Mouse (Mus musculus) left cerebral cortex, adult 9 months (tissue): Measurements from ENCODE around the gene Kdm2b.
"Not testable (repeated sequence)": the region's sequence is repeated elsewhere in the genome, so short reads cannot be mapped to it uniquely, and the experiment has no call there.

Experiments
- DNase-seq, 2 experiments: peaks; one replicate each; pipeline ENCODE4 v3.0.0; 2022; ENCODE audit warnings: low spot score in 2 of 2

Gene Kdm2b

DNA sequence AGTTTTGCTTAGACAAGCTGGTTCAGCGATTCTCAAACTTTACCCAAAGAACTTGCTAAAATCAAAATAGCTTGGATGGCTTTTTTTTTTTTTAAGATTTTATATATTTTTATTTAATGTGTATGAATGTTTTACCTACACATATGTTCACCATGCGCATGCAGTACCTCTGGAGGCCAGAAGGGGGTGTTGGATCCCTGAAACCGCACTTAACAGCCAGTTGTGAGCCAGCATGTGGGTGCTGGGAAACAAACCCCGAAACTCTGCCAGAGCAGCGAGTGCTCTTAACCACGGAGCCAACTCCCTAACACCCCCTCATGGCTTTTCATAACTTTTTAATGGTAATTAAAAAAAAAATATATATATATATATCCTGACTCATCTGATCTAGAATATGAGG lies 21.2 kb upstream of the Kdm2b start:
- no peak for DNase-seq

DNA sequence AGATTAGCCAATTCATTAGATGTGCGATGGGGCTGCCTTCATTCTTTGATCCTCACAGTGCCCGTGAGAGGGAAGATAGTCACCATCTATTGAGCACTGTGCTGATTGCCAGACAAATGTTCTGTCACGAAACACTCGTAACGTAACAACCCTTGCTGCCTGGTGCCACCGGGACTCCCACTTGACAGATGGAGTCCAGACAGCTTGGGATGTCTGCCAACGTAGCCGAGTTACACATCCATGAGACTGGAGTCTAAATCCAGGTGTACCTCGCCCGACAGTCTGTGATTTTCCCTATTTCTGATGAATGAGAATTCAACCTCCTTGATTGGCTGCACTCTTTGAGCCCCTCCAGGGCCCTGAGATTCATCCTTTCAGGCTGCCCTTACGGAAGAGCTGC lies 20.2 kb upstream of the Kdm2b start:
- DNase-seq = no peak

DNA sequence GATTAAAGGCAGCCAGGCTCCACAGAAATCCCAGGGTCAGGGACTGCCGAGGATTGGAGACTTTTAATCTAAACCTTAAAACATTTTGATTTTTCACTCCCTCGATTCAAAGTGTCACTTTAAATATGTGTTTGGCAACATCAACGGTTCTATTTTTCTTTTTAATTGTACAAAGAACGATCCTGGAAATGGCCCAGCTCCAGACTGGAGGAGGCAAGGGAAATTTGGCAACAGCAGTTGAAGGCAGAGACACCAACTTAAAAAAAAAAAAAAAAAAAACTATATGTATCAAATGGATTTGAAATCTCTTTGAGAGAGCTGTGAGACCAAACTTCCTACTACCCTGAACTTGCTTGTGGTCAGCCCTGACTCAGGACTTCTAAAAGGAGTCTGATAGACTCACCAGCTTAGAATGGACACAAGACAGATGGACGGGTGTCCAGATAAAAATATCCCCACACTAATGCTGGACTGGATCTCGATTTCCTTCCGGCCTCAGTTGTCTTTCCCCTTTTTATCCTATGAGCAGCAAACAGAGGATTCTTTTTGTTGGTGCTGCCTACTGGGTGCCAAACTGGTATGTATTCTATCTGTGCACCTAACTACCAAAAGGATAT lies 19.4 kb upstream of the Kdm2b start:
- DNase-seq = no peak

GRCm38 (mm10) chr5:123005716-123006592 lies 16.3 kb upstream of the Kdm2b start:
- no peak for DNase-seq

DNA sequence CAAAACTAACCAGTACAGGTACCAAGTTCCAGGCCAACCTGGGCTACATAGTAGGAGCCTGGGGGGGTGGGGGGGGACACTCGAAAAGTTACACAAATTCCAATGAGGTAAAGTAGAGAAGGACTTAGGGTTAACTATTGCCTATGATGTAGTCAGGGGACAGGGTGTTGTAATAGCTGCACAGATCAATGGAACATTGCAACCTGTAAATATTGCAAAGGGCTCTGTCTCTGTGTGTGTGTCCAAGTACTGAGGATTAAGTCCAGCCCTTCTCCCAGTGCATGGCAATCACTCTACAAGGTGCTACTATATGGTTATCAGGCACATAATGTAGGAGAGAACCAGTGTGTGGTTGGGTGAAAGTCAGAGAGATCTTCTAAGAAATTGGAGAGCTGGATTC lies 11.3 kb upstream of the Kdm2b start:
- no peak for DNase-seq

- peak in 1 of 2 experiments; percentile 67 for DNase-seq
These were observed 7.9 kb upstream of the Kdm2b start for GRCm38 (mm10) chr5:122997205-122998204.

DNA sequence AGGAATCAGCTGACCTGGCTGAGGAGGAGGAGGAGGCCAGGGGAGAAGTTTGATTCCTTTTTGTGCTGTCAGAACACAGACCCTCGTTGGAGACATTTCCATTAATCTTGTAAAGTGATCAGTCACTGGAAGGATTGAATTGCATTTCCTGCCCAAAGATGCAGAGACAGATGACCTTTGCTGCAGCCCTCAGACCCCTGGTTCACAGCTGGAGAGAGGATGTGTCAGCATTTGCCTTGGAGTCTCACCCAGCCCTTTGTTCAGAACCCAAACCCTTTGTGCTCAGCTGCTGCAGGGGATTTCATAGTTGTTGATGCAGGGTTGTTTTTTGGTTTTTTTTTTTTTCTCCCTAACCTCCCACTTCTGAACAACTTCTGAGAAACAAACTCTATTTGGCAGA lies 5.3 kb upstream of the Kdm2b start:
- no peak for DNase-seq

- peak in 1 of 2 experiments; percentile 83 for DNase-seq
These were observed 4.8 kb upstream of the Kdm2b start for GRCm38 (mm10) chr5:122994303-122994846.

GRCm38 (mm10) chr5:122993811-122994210 lies 4.2 kb upstream of the Kdm2b start:
- DNase-seq = no peak

GRCm38 (mm10) chr5:122991350-122992004 lies 1.9 kb upstream of the Kdm2b start:
- no peak for DNase-seq

GRCm38 (mm10) chr5:122990411-122991160 lies 963 bp upstream of the Kdm2b start:
- DNase-seq = no peak

- DNase-seq = peak in 1 of 2 experiments; percentile 60
These were observed 560 bp downstream of the Kdm2b start for GRCm38 (mm10) chr5:122989001-122989525.

- DNase-seq = peak in 1 of 2 experiments; percentile 45
These were observed 1.4 kb downstream of the Kdm2b start for GRCm38 (mm10) chr5:122988021-122988751.

GRCm38 (mm10) chr5:122987211-122988020 lies 2.2 kb downstream of the Kdm2b start:
- DNase-seq = no peak

DNA sequence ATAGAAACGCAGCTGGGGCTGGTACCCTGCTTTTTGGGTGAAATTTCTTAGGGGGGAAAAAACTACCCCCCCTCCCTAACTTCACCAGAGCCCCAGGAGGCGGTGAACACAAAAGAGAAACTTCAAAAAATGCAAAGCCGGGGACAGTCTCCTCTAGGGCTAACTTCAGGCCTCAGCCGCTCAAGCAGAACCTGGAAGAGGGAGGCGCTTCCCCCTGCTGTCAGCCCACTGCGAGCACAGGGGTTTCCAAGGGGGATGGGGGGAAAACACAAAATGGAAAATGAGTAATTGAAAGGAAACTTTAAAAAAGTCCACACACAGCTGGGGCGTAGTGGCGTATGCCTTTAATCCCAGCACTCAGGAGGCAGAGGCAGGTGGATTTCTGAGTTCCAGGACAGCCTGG lies 3.5 kb downstream of the Kdm2b start:
- no peak for DNase-seq

DNA sequence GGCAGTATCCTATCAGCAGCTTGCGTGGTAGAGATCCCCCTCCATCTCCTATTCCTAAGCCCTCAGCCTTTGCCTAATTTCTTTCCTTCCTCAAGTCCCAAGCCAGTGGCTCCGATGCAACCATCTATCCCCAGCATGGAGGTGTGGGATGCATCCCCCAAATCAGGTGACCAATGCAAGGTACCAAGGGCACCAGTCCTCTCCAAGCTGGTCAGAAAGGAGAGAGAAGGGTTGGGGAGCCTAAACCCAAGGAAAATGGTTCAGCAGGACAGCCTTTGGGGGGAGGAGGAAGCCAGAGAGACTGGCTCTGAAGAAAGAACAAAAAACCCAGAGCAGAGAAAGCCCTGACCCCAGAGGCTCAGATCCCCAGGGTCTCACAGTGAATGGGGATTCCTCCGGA lies 4.3 kb downstream of the Kdm2b start:
- DNase-seq = no peak

DNA sequence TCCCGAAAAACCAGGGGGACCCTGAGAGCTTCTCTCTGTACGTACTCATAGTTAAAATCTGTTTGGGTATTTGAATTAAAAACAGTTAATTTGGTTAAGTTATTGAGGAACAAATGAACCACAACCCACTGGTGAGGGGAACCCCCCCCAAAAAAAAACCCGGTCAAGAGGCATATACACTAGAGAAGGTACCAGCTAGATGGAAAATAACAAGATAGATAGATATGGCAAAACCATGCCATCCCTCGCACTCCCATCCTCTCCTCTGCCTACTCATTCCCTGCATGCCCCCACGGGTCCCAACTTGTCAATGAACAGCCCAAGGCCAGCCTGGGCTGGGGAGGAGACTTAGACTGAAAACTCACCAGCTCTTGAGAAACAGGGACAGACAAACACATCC lies 5.1 kb downstream of the Kdm2b start:
- no peak for DNase-seq

DNA sequence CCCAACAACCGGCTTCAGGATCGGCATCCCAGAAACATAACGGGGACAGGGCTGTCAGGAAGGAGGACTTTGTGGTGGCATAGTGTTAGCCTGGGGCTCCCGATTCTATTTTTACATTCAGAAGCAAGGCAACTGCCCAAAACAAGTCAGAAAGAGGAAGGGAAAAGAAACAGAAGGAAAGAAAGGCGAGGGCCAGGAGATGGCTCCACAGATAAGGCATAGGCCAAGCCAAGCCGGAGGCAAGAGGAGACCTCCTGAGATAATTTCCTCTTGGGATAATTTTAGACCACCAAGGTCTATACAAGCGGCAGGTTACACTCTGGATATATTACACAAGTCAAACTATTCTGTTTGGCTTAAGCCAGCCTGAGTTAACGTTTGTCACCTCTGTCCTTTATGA lies 10.7 kb downstream of the Kdm2b start:
- no peak for DNase-seq

DNA sequence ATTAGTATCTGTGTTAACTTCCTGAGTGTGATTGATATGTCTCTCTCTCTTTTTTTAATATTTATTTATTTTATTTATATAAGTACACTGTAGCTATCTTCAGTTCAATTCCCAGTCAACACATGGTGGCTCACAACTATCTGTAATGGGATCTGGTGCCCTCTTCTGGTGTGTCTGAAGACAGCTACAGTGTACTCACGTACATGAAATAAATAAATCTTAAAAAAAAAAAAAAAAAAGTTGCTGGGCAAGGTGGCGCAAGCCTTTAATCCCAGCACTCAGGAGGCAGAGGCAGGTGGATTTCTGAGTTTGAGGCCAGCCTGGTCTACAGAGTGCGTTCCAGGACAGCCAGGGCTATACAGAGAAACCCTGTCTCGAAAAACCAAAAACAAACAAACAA lies 14.9 kb downstream of the Kdm2b start:
- DNase-seq = not testable (repeated sequence)
